Mouse (Mus musculus): ENCODE results near the gene Olfr13. TPM values are rescaled to one million over a fixed set of nuclear protein-coding genes. Genes with fewer than 3 reads are reported as not detected.
"Not testable (repeated sequence)": the region's sequence is repeated elsewhere in the genome, so short reads cannot be mapped to it uniquely, and the experiment has no call there.

The Olfr13 gene
- polyA plus RNA-seq, 1 experiment from 2014 or later, result not detected

DNA sequence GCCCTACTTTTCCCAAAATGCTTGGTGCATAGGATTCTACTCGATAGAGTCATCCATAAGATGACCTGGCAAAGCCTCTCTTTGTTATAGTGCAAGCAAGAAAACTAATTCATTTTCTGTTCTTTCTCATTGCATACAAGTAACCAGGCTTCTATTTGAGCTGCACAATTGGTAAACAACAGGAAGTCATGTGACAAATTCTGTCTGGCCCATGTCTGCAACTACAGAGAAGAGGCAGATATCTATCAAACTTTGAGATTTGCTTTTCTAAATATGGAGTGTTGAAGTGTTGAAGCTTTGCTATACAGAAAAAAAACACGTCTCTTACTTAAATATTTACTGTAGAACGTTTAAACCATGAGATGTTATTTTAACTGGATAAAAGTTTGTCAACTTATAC, 26.2 kb downstream of the Olfr13 start:
- Histone ChIP-seq H3K27me3 (ENCODE audit: control insufficient read depth, insufficient read depth, low read length) (no peaks in the 10 kb centered on the region), H3K9me3 (replicated peaks; ENCODE audit: control insufficient read depth, low read length) (no peaks in the 10 kb centered on the region), H3K4me1 (ENCODE audit: control insufficient read depth, insufficient read depth, low read length) (no peaks in the 10 kb centered on the region), H3K36me3 (ENCODE audit: control insufficient read depth, insufficient read depth, low read length) (no peaks in the 10 kb centered on the region), H3K27ac (ENCODE audit: low read length) (no peak overlapping the region), H3K4me3 (replicated peaks; ENCODE audit: low read length) (no peak overlapping the region), H3K4me2 (ENCODE audit: low read depth, low read length) (no peak overlapping the region), H3K9ac (ENCODE audit: low read length) (no peak overlapping the region)
- ATAC-seq (ENCODE audit: insufficient read depth, low FRiP score), result no peak
- WGBS, result 35% methylated on average over 3 of the region's 3 CpGs

DNA sequence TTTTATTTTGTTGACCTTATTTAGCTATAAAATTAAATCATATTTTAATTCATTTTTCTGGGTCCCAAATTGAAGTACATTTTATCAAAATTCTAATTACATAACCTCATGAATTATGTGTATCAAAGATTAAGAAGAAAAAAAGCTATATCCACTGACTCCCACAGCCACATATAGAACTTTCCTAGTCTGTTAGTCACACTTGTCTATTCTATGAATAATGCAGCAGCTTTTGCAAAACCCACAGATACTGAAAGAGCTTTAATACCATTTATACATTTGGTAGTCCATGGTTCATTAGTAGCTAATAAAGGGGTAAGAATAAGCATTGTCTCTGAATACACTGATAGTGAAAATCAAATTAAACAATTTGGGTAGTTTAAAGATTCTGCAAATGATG, 30.8 kb downstream of the Olfr13 start:
- Histone ChIP-seq H3K36me3 (ENCODE audit: control insufficient read depth, insufficient read depth, low read length) (no peaks in the 10 kb centered on the region), H3K9me3 (replicated peaks; ENCODE audit: control insufficient read depth, low read length) (no peaks in the 10 kb centered on the region), H3K4me1 (ENCODE audit: control insufficient read depth, insufficient read depth, low read length) (no peaks in the 10 kb centered on the region), H3K4me2 (ENCODE audit: low read depth, low read length) (no peak overlapping the region), H3K27me3 (ENCODE audit: control insufficient read depth, insufficient read depth, low read length) (no peaks in the 10 kb centered on the region), H3K4me3 (replicated peaks; ENCODE audit: low read length) (no peak overlapping the region), H3K9ac (ENCODE audit: low read length) (no peak overlapping the region), H3K27ac (ENCODE audit: low read length) (no peak overlapping the region)
- no peak for ATAC-seq (ENCODE audit: insufficient read depth, low FRiP score)

DNA sequence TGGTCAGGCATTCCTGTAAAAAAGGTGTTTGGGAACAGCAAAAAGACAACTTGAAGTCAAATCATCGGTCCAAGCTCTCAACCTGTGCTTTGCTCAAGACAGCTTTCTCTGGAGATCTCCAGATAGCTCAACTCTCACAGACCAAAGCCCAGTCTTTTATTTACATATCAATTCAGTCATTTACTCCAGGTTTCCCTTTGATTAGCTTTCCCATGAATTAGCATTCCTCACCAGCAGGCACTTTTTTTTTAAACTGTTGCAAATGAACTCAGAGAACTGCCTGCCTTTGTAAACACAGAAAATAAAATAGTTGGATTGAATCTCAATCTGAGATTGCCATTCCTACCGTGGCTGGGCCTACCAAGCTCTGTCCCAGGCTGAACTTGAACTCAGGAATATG, 33.4 kb downstream of the Olfr13 start:
- H3K4me1 ChIP-seq (ENCODE audit: control insufficient read depth, insufficient read depth, low read length), result no peaks in the 10 kb centered on the region
- no peak for ATAC-seq (ENCODE audit: insufficient read depth, low FRiP score)

DNA sequence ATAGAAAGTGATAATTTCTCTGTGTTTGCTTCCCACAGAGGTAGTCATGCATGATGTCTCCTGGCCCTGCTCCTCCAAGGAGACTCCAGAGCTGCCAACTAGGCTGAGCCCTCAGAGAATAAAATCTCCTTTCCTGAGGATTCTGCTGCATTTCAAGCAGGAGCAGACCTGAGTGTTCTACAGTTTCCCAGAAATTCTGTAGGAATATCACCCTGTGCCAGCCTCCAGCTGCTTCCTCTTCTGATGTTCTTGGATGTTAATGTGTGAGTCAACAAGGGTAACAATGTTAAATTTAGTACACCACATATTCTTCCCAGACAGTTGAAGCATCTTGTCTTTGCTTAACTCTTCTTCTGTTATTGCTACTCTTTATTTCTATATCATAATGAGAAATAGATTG, 40.9 kb downstream of the Olfr13 start, which contains the start of gene Olfr434:
Gene Olfr434 (plus strand): TSS at position 149 of the 400 bp plus-strand sequence.
- H3K4me1 ChIP-seq (ENCODE audit: control insufficient read depth, insufficient read depth, low read length); H3K27me3 ChIP-seq (ENCODE audit: control insufficient read depth, insufficient read depth, low read length); H3K27ac ChIP-seq (ENCODE audit: low read length); H3K36me3 ChIP-seq (ENCODE audit: control insufficient read depth, insufficient read depth, low read length); H3K4me2 ChIP-seq (ENCODE audit: low read depth, low read length); H3K4me3 ChIP-seq (replicated peaks; ENCODE audit: low read length); ATAC-seq (ENCODE audit: insufficient read depth, low FRiP score); H3K9ac ChIP-seq (ENCODE audit: low read length); H3K9me3 ChIP-seq (replicated peaks; ENCODE audit: control insufficient read depth, low read length): not testable (repeated sequence)

More for the DNA sequence above, 33.4 kb downstream of the Olfr13 start:
- Histone ChIP-seq H3K27me3 (ENCODE audit: control insufficient read depth, insufficient read depth, low read length) (no peaks in the 10 kb centered on the region), H3K4me2 (ENCODE audit: low read depth, low read length) (no peak overlapping the region), H3K27ac (ENCODE audit: low read length) (no peak overlapping the region), H3K9me3 (replicated peaks; ENCODE audit: control insufficient read depth, low read length) (no peaks in the 10 kb centered on the region), H3K4me3 (replicated peaks; ENCODE audit: low read length) (no peak overlapping the region), H3K9ac (ENCODE audit: low read length) (no peak overlapping the region), H3K36me3 (ENCODE audit: control insufficient read depth, insufficient read depth, low read length) (no peaks in the 10 kb centered on the region)
- 43% methylated on average over 2 of the region's 2 CpGs for WGBS

Other genes with a start within 250 kb of the Olfr13 start
- not detected in 2 replicates for gene Olfr444, start 223.1 kb upstream of the Olfr13 start, polyA plus RNA-seq (2015; fragmentation: Nextera tagmentation; extraction: Ambion mirVana)
- not detected in 2 replicates for gene Olfr441, start 65.8 kb upstream of the Olfr13 start, polyA plus RNA-seq (2015; fragmentation: Nextera tagmentation; extraction: Ambion mirVana)
- not detected in 2 replicates for gene Olfr237-ps1, start 25.6 kb upstream of the Olfr13 start, polyA plus RNA-seq (2015; fragmentation: Nextera tagmentation; extraction: Ambion mirVana)
- gene Olfr437, start 8.9 kb upstream of the Olfr13 start, polyA plus RNA-seq (2015; fragmentation: Nextera tagmentation; extraction: Ambion mirVana), result not detected in 2 replicates
- not detected in 2 replicates for gene Olfr435, start 25.0 kb downstream of the Olfr13 start, polyA plus RNA-seq (2015; fragmentation: Nextera tagmentation; extraction: Ambion mirVana)
- not detected in 2 replicates for gene Olfr434, start 40.9 kb downstream of the Olfr13 start, polyA plus RNA-seq (2015; fragmentation: Nextera tagmentation; extraction: Ambion mirVana)
- not detected in 2 replicates for gene Olfr47, start 59.4 kb downstream of the Olfr13 start, polyA plus RNA-seq (2015; fragmentation: Nextera tagmentation; extraction: Ambion mirVana)
- 21.0 and 23.5 TPM in 2 replicates for gene Arhgef5, start 93.4 kb downstream of the Olfr13 start, polyA plus RNA-seq (2015; fragmentation: Nextera tagmentation; extraction: Ambion mirVana)
- not detected in 2 replicates for gene Nobox, start 137.4 kb downstream of the Olfr13 start, polyA plus RNA-seq (2015; fragmentation: Nextera tagmentation; extraction: Ambion mirVana)